Mouse (Mus musculus) limb, embryonic 12.5 days (tissue): ENCODE results near the gene Zfp579. TPM values are rescaled to one million over a fixed set of nuclear protein-coding genes. Genes with fewer than 3 reads are reported as not detected.

Experiments
- ATAC-seq: fragments of 200-750 bp; cut with Nextera tagmentation; 2 replicates; pipeline ENCODE4 v1.8.0; 2017; ENCODE audit warnings: low read depth, moderate TSS enrichment; ENCODE audit not compliant: insufficient number of reproducible peaks, insufficient read depth, low FRiP score, low TSS enrichment
- H3K27ac ChIP-seq: fragments of 300-500 bp; sonication (generic); 2 replicates; pipeline ENCODE4 v1.5.1; 2016; ENCODE audit warnings: mild to moderate bottlenecking, moderate library complexity
- H3K27me3 ChIP-seq: fragments of 300-500 bp; sonication (generic); 2 replicates; pipeline ENCODE4 v1.6.1; 2016; ENCODE audit warnings: mild to moderate bottlenecking, moderate library complexity
- H3K36me3 ChIP-seq: fragments of 300-500 bp; sonication (generic); 2 replicates; pipeline ENCODE4 v1.6.1; 2016; ENCODE audit warnings: mild to moderate bottlenecking, moderate library complexity
- H3K4me1 ChIP-seq: fragments of 300-500 bp; sonication (generic); replicated peaks from 2 replicates; pipeline ENCODE4 v1.6.1; 2016
- H3K4me2 ChIP-seq: fragments of 300-500 bp; sonication (generic); 2 replicates; pipeline ENCODE4 v1.6.1; 2016; ENCODE audit warnings: mild to moderate bottlenecking, moderate library complexity
- H3K4me3 ChIP-seq: fragments of 300-500 bp; sonication (generic); replicated peaks from 2 replicates; pipeline ENCODE4 v1.5.1; 2016; ENCODE audit warnings: mild to moderate bottlenecking
- H3K9ac ChIP-seq: fragments of 300-500 bp; sonication (generic); replicated peaks from 2 replicates; pipeline ENCODE4 v1.6.1; 2016; ENCODE audit warnings: mild to moderate bottlenecking, moderate library complexity
- H3K9me3 ChIP-seq: fragments of 300-500 bp; sonication (generic); 2 replicates; pipeline ENCODE4 v1.6.1; 2016; ENCODE audit warnings: mild to moderate bottlenecking, moderate library complexity
- WGBS: fragments of 180-500 bp; shearing (Covaris S2); methylation state at CpG from one replicate; pipeline ENCODE4 v1.1.7; 2016; 5-methylcytosine and 5-hydroxymethylcytosine counted together
- polyA plus RNA-seq: library from polyadenylated mRNA; unstranded; fragments of >200 nt; fragmentation: Nextera tagmentation; extraction: Ambion mirVana; gene quantifications from 2 replicates; pipeline ENCODE4 v1.2.1, GENCODE M21; 2016

Zfp579 gene
- 34.0 and 39.9 TPM in 2 replicates for polyA plus RNA-seq

DNA sequence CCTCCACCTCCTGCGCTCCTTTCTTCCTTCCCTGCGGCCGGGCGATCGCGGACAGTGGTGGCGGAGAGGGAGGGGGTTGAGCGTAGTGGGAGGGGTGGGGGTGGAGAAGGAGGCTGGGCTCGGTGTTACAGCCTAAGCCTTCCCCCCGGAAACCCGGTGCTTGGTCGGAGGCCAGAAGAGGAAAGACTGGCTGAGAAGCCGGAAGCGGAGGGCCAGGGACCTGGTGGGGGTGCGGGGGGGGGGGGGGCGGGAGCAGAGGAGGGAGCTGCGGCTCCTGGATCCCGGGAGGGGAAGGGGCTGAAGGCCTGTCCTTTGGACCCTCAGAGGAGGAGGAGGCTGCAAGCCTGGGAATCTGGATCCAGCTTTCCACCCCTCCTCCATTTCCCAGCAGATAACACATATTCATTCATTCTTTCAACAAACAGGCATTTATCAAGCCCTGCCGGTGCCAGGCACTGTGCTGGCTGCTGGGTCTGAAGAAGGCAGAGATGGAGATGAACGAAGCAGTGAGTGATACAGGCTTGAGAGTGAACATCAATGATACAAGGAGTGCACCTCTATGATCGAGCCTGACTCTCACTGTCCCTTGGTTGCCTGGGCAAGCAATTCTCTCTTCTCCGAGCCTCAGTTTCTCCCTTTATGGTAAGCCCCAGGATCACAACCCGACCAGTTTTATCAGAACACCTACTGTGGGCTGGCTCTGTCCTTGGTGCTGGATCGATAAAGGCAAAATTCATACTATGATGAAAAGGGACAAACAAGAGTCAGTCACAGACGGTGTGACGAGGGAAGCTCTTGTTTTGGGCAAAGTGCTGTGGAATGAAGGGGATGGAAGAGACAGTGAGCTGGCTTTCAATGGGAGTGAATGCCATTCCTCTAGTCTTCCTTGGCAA is at the start of gene Zfp579:
Gene Zfp579, minus strand, starts transcription at position 156 of the 893 bp plus-strand sequence.
- Histone ChIP-seq H3K4me2 (peak within 1 kb of the TSS; percentile 83), H3K9me3 (peaks cover 15% of the 10 kb centered on the region), H3K9ac (peak within 1 kb of the TSS; percentile 74), H3K4me1 (peaks cover 25% of the 10 kb centered on the region), H3K4me3 (peak within 1 kb of the TSS; percentile 59), H3K27ac (0 out of 2 replicates have a peak within 1 kb of the TSS, but pooled peaks have one; percentile 45), H3K27me3 (peaks cover 33% of the 10 kb centered on the region), H3K36me3 (peaks cover 31% of the 10 kb centered on the region)
- WGBS, result 5% methylated on average over 24 of the region's 26 CpGs
- ATAC-seq, result peak; percentile 75

DNA sequence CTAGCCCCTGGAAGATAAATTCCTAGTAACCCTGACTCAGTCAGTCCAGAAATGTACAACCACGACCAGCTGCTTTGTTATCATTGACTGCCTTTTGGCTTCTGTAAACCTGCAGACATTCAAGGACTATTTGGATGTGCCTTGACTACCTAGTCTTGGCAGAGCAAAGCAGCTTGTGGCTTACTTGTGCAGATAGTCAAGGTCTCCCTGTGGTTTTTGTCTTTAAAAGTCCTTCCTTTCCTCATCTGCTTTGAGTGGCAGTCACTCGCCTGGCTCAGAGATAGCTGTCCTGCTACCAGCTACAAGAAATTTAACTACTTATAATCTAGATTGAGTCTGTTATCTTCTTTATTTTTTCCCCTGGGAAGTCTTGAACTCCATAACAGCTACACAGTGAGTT is 49.0 kb upstream of the Zfp579 start:
- H3K4me2 ChIP-seq, result no peak overlapping the region
- no peak overlapping the region for H3K9ac ChIP-seq
- peaks cover 11% of the 10 kb centered on the region; the same call in 1 of the 2 replicates for H3K36me3 ChIP-seq
- no peak for ATAC-seq
- WGBS, result 76% methylated on average over 2 of the region's 2 CpGs
- H3K27ac ChIP-seq, result no peak overlapping the region
- no peaks in the 10 kb centered on the region for H3K4me1 ChIP-seq
- H3K27me3 ChIP-seq, result no peaks in the 10 kb centered on the region
- no peaks in the 10 kb centered on the region for H3K9me3 ChIP-seq
- H3K4me3 ChIP-seq, result no peak overlapping the region

DNA sequence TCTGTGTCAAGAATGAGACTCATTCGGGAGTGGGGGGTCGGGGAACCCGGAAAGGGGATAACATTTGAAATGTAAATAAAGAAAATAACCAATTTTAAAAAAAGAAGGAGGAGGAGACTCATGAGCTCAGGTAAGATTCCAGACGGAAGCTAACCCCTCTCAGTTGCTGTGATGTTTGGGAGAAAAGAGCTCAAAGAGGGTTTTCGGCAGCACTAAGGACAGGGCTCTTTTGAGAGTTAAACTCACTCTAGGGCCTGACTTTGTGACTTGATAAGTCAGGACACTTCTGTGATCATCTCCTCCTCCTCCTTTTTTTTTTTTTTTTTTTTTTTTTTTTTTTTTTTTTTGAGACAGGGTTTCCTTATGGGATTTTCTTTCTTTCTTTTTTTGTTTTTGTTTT is 43.0 kb upstream of the Zfp579 start:
- 46% methylated on average over 5 of the region's 5 CpGs for WGBS
- Histone ChIP-seq H3K4me3 (peak overlapping the region; percentile 62), H3K36me3 (peaks cover 38% of the 10 kb centered on the region), H3K9ac (peak overlapping the region; percentile 76), H3K9me3 (peaks cover 23% of the 10 kb centered on the region; the same call in 1 of the 2 replicates), H3K27me3 (no peaks in the 10 kb centered on the region), H3K27ac (peak overlapping the region; percentile 95), H3K4me2 (peak overlapping the region; percentile 55), H3K4me1 (peaks cover 5% of the 10 kb centered on the region; the same call in 1 of the 2 replicates)
- ATAC-seq, result no peak

DNA sequence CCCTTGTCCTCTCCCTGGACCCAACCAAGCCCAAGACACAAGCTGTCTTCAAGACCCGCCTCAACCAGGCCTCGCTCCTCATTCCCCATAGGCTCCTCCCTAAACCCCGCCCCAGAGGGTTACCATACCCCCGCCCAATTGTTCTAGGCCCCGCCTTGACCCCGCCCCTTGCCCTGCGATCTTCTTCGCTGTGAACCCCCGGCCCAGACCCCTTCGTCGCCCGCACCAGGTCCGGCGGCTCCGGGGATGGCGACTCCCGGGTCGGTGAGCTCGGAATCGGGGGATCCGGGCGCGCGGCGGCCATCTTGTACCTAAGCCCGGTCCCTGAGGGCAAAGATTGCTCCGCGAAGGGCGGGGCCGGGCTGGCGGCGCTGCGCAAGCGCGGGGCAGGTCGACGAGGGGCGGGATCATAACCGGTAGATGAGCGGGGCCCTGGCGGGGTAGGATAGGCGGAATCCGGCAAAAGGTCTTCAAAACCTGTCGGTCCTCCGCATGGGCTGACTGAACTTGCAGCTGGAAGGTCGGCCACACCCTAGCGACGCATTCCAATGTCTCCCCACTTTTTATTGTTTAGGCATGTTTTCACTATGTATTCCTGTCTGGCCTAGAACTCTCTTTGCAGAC is 42.3 kb upstream of the Zfp579 start, which contains the start of gene Zfp784:
Gene Zfp784, minus strand, starts transcription at position 338 of the 624 bp plus-strand sequence.
- peak within 1 kb of the TSS; percentile 62 for H3K4me3 ChIP-seq
- H3K4me1 ChIP-seq, result peaks cover 5% of the 10 kb centered on the region; the same call in 1 of the 2 replicates
- H3K27me3 ChIP-seq, result no peaks in the 10 kb centered on the region
- H3K27ac ChIP-seq, result peak within 1 kb of the TSS; percentile 95
- H3K9me3 ChIP-seq, result peaks cover 30% of the 10 kb centered on the region; the same call in 1 of the 2 replicates
- under 1% methylated on average over 48 of the region's 48 CpGs for WGBS
- peak within 1 kb of the TSS; percentile 55 for H3K4me2 ChIP-seq
- ATAC-seq, result peak; percentile 92
- H3K9ac ChIP-seq, result peak within 1 kb of the TSS; percentile 76
- peaks cover 46% of the 10 kb centered on the region for H3K36me3 ChIP-seq

DNA sequence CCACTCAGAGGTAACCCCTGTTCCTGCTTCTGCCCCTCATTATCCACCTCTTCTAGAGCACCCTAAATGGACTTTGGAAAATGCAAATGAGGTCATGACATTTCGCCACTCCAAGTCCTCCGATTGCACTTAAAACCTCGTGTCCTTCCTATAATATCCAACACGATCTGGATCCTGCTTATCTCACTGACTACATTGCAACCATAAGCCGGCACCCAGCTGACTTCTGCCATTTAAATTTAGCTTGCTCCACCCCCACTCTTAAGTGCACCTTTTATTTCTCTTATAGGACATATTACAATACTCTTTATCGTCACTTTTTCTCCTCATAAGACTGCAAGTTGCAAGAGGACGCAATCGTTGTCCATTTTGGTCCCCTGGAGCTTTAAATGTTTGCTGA is 41.5 kb upstream of the Zfp579 start:
- peak overlapping the region; percentile 55 for H3K4me2 ChIP-seq
- peaks cover 53% of the 10 kb centered on the region for H3K36me3 ChIP-seq
- peaks cover 34% of the 10 kb centered on the region; the same call in 1 of the 2 replicates for H3K9me3 ChIP-seq
- H3K27me3 ChIP-seq, result no peaks in the 10 kb centered on the region
- peak overlapping the region; percentile 62 for H3K4me3 ChIP-seq
- 93% methylated on average over 8 of the region's 8 CpGs for WGBS
- no peak for ATAC-seq
- no peak overlapping the region for H3K9ac ChIP-seq
- H3K4me1 ChIP-seq, result peaks cover 5% of the 10 kb centered on the region; the same call in 1 of the 2 replicates
- peak overlapping the region; percentile 95; the same call in 1 of the 2 replicates for H3K27ac ChIP-seq

DNA sequence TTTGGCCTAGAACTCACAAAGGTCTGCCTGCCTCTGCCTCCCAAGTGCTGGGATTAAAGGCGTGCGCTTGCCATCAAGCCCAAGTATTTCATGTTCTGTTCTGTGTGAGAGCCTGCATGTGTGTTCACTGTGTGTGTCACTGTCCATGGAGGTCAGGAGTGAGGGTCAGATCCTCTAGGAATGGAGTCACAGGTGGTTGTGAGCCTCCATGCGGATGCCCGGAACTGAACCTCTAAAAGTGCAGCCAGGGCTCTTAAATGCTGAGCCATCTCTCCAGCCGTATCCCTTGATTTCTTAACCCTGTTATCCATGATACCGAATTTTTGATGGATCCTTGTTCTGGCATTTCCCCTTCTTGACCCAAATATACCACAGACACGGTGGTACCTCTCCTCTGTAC is 41.1 kb upstream of the Zfp579 start:
- peaks cover 58% of the 10 kb centered on the region for H3K36me3 ChIP-seq
- H3K4me3 ChIP-seq, result no peak overlapping the region
- WGBS, result 91% methylated on average over 7 of the region's 7 CpGs

DNA sequence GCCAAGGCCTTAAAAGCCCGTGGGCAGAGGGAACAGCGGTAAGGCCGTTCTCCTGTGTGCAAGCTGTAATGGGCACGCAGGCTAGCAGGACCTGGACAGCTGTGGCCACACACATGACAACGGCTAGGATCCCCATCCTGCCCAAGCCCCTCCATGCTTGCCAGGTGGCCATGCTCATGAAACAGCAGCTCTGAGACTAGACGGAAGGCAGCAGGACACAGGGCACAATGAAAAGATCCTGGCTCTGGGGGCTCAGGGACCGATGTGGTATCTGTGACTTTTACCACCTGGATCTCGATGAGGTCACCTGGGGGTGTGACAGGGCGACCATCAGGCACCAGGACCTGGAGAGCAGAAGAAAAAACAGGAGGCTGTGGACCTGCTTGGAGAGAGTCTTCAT is 40.2 kb upstream of the Zfp579 start:
- H3K9ac ChIP-seq, result no peak overlapping the region
- H3K4me1 ChIP-seq, result peaks cover 5% of the 10 kb centered on the region; the same call in 1 of the 2 replicates
- H3K27ac ChIP-seq, result no peak overlapping the region
- H3K4me2 ChIP-seq, result no peak overlapping the region
- H3K4me3 ChIP-seq, result no peak overlapping the region
- 92% methylated on average over 9 of the region's 9 CpGs for WGBS
- peaks cover 48% of the 10 kb centered on the region for H3K9me3 ChIP-seq
- no peak for ATAC-seq
- H3K27me3 ChIP-seq, result no peaks in the 10 kb centered on the region
- peaks cover 61% of the 10 kb centered on the region for H3K36me3 ChIP-seq

More for the DNA sequence above, 41.1 kb upstream of the Zfp579 start:
- Histone ChIP-seq H3K4me2 (no peak overlapping the region), H3K9ac (no peak overlapping the region), H3K4me1 (peaks cover 5% of the 10 kb centered on the region; the same call in 1 of the 2 replicates), H3K27me3 (no peaks in the 10 kb centered on the region), H3K27ac (no peak overlapping the region), H3K9me3 (peaks cover 39% of the 10 kb centered on the region)
- ATAC-seq, result no peak

DNA sequence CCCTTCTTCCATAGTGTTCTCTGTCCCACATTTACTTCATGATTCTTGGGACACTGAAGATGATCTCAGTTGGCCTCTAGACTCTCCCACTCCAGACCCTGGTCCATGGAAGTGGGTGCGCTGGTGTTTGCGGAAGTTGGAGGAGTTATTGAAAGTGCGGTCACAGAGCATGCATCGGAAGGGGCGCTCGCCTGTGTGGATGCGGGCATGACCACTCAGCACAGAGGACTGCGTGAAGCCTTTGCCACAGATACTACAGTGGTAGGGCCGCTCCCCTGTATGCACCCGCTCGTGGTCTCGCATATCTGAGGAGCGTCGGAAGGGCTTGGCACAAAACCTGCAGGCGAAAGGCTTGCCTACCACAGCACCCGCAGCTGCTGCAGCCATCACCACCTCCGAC is 39.7 kb upstream of the Zfp579 start:
- 97% methylated on average over 17 of the region's 17 CpGs for WGBS
- H3K9ac ChIP-seq, result no peak overlapping the region
- H3K27ac ChIP-seq, result no peak overlapping the region
- no peak for ATAC-seq
- H3K4me2 ChIP-seq, result no peak overlapping the region
- no peaks in the 10 kb centered on the region for H3K27me3 ChIP-seq
- peaks cover 5% of the 10 kb centered on the region; the same call in 1 of the 2 replicates for H3K4me1 ChIP-seq
- peaks cover 63% of the 10 kb centered on the region for H3K36me3 ChIP-seq
- no peak overlapping the region for H3K4me3 ChIP-seq
- peaks cover 53% of the 10 kb centered on the region for H3K9me3 ChIP-seq

DNA sequence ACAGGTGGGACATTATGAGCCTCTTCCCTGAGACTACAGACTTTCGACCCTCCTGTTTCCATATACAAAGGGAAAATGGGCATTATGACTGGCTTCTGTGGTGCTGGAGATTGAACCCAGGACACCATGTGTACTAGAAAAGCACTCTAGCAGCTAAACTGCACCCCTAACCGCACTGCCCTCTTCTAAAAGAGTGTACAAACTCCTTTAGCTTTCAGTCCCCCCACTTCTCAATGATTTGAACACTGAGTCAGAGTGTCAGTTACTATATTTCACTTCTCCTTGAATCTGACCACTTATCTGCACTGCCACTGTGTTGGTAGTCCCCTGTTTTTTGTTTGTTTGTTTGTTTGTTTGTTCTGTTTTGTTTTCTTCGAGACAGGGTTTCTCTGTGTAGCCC is 37.9 kb upstream of the Zfp579 start, which contains the start of gene 4632433K11Rik:
Gene 4632433K11Rik, plus strand, starts transcription at position 301 of the 400 bp plus-strand sequence.
- ATAC-seq, result no peak

DNA sequence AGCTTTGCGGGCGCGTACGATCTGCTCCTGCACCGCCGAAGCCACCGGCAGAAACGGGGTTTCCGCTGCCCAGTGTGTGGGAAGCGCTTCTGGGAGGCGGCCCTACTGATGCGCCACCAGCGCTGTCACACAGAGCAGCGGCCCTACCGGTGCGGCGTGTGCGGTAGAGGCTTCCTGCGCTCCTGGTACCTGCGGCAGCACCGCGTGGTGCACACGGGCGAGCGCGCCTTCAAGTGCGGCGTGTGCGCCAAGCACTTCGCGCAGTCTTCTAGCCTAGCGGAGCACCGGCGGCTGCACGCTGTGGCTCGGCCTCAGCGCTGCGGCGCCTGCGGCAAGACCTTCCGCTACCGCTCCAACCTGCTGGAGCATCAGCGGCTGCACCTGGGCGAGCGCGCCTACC is 35.5 kb upstream of the Zfp579 start:
- no peak for ATAC-seq
- H3K4me3 ChIP-seq, result 0 out of 2 replicates have a peak overlapping the region, but pooled peaks have one; percentile 2
- peaks cover 99% of the 10 kb centered on the region for H3K36me3 ChIP-seq
- H3K4me2 ChIP-seq, result no peak overlapping the region
- H3K4me1 ChIP-seq, result no peaks in the 10 kb centered on the region
- WGBS, result 82% methylated on average over 46 of the region's 46 CpGs
- no peak overlapping the region for H3K9ac ChIP-seq
- peaks cover 67% of the 10 kb centered on the region for H3K9me3 ChIP-seq
- H3K27me3 ChIP-seq, result no peaks in the 10 kb centered on the region
- H3K27ac ChIP-seq, result no peak overlapping the region

More for the DNA sequence above, 37.9 kb upstream of the Zfp579 start, which contains the start of gene 4632433K11Rik:
- H3K4me2 ChIP-seq, result no peak within 1 kb of the TSS
- H3K4me3 ChIP-seq, result no peak within 1 kb of the TSS
- no peak within 1 kb of the TSS for H3K27ac ChIP-seq
- H3K27me3 ChIP-seq, result no peaks in the 10 kb centered on the region
- no peak within 1 kb of the TSS for H3K9ac ChIP-seq
- 94% methylated on average over 3 of the region's 3 CpGs for WGBS
- peaks cover 79% of the 10 kb centered on the region for H3K36me3 ChIP-seq
- peaks cover 71% of the 10 kb centered on the region for H3K9me3 ChIP-seq
- no peaks in the 10 kb centered on the region for H3K4me1 ChIP-seq
